Comparison of ENCODE assay signal across 8 mouse cellular contexts in the genomic region with DNA sequence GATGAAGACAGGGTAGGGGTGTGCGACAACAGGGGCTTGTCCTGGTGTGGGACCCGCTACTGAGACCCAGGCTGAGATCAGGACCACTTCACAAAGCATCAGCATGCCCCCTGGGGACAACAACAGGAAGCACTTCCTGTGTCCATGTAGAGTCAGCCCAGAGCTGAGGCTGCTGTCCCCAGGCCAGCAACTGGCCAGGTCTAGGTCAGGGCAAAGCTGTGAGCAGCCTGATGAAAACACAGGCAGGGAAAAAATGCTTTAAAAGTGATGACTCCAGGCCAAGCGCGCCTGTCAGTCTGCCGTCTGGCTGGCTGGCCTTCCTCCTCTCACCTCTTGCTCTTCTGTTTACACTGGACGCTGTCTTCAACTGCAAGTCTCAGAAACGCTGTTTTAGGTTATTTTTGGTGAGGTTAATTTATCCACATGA. TPM values are rescaled to one million over a fixed set of nuclear protein-coding genes. Genes with fewer than 3 reads are reported as not detected.
DNase-seq lines count a peak whose midpoint lies in the region; ATAC-seq lines count a peak whose summit lies in the region.

No protein-coding gene starts in this region.

- H3K27ac ChIP-seq in neural tube, embryonic 13.5 days (replicated peaks): peak overlapping the region; percentile 33; the same call in 1 of the 2 replicates
- no peak overlapping the region for H3K27ac ChIP-seq in neural tube, embryonic 15.5 days (replicated peaks)
- peak overlapping the region; percentile 71 for H3K27ac ChIP-seq in heart, embryonic 13.5 days (replicated peaks)
- H3K27ac ChIP-seq in stomach, embryonic 16.5 days (ENCODE audit: low read length): peak overlapping the region; percentile 58; the same call in 1 of the 2 replicates

- 77% methylated on average over 7 of the region's 7 CpGs for WGBS in neural tube, embryonic 13.5 days
- WGBS in neural tube, embryonic 15.5 days: 75% methylated on average over 7 of the region's 7 CpGs
- WGBS in heart, embryonic 13.5 days: 38% methylated on average over 7 of the region's 7 CpGs
- WGBS in stomach, embryonic 16.5 days: 44% methylated on average over 7 of the region's 7 CpGs

- no peaks in the 10 kb centered on the region for H3K9me3 ChIP-seq in neural tube, embryonic 13.5 days
- H3K9me3 ChIP-seq in neural tube, embryonic 15.5 days (replicated peaks): no peaks in the 10 kb centered on the region
- no peaks in the 10 kb centered on the region for H3K9me3 ChIP-seq in heart, embryonic 13.5 days
- H3K9me3 ChIP-seq in stomach, embryonic 16.5 days (replicated peaks; ENCODE audit: control insufficient read depth, low read length): no peaks in the 10 kb centered on the region

- H3K27me3 ChIP-seq in neural tube, embryonic 13.5 days: no peaks in the 10 kb centered on the region
- no peaks in the 10 kb centered on the region for H3K27me3 ChIP-seq in neural tube, embryonic 15.5 days (replicated peaks)
- H3K27me3 ChIP-seq in heart, embryonic 13.5 days (replicated peaks): no peaks in the 10 kb centered on the region
- no peaks in the 10 kb centered on the region for H3K27me3 ChIP-seq in stomach, embryonic 16.5 days (ENCODE audit: control insufficient read depth, insufficient read depth, low read length)

- H3K4me1 ChIP-seq in neural tube, embryonic 13.5 days (replicated peaks): peaks cover 35% of the 10 kb centered on the region
- H3K4me1 ChIP-seq in neural tube, embryonic 15.5 days: peaks cover 37% of the 10 kb centered on the region
- peaks cover 71% of the 10 kb centered on the region for H3K4me1 ChIP-seq in heart, embryonic 13.5 days
- peaks cover 22% of the 10 kb centered on the region for H3K4me1 ChIP-seq in stomach, embryonic 16.5 days (ENCODE audit: control insufficient read depth, insufficient read depth, low read length)

- ATAC-seq in neural tube, embryonic 13.5 days (ENCODE audit: low read depth): no peak
- no peak for ATAC-seq in neural tube, embryonic 15.5 days (ENCODE audit: low FRiP score)
- no peak for ATAC-seq in heart, embryonic 13.5 days (ENCODE audit: extremely low read depth, insufficient number of reproducible peaks, low FRiP score, low TSS enrichment)
- no peak for ATAC-seq in stomach, embryonic 16.5 days (ENCODE audit: insufficient read depth, low FRiP score)
- no peak for ATAC-seq in erythroid progenitor cell, adult 5-6 weeks (replicated peaks; ENCODE audit: low FRiP score, poor library complexity, severe bottlenecking)

- DNase-seq in kidney, postnatal 4 days: peak; percentile 53 to 72
- DNase-seq in cerebellum, postnatal 10 days: no peak
- DNase-seq in cerebellum, adult 9-11 months: no peak

- peaks cover 25% of the 10 kb centered on the region for H3K36me3 ChIP-seq in neural tube, embryonic 13.5 days
- H3K36me3 ChIP-seq in neural tube, embryonic 15.5 days: peaks cover 19% of the 10 kb centered on the region
- H3K36me3 ChIP-seq in heart, embryonic 13.5 days: peaks cover 28% of the 10 kb centered on the region
- peaks cover 10% of the 10 kb centered on the region; the same call in 1 of the 2 replicates for H3K36me3 ChIP-seq in stomach, embryonic 16.5 days (ENCODE audit: control insufficient read depth, insufficient read depth, low read length)

- H3K4me3 ChIP-seq in neural tube, embryonic 13.5 days: no peak overlapping the region
- no peak overlapping the region for H3K4me3 ChIP-seq in neural tube, embryonic 15.5 days (replicated peaks)
- no peak overlapping the region for H3K4me3 ChIP-seq in heart, embryonic 13.5 days
- H3K4me3 ChIP-seq in stomach, embryonic 16.5 days (replicated peaks; ENCODE audit: low read length): no peak overlapping the region

- no peak overlapping the region for H3K9ac ChIP-seq in neural tube, embryonic 13.5 days
- no peak overlapping the region for H3K9ac ChIP-seq in neural tube, embryonic 15.5 days (replicated peaks)
- H3K9ac ChIP-seq in heart, embryonic 13.5 days: 0 out of 2 replicates have a peak overlapping the region, but pooled peaks have one; percentile 38
- H3K9ac ChIP-seq in stomach, embryonic 16.5 days (ENCODE audit: low read length): no peak overlapping the region

- H3K4me2 ChIP-seq in neural tube, embryonic 13.5 days: no peak overlapping the region
- H3K4me2 ChIP-seq in neural tube, embryonic 15.5 days: no peak overlapping the region
- no peak overlapping the region for H3K4me2 ChIP-seq in heart, embryonic 13.5 days
- no peak overlapping the region for H3K4me2 ChIP-seq in stomach, embryonic 16.5 days (ENCODE audit: low read depth, low read length)

RNA-seq across cellular contexts. Expression of a gene that starts 21.0 kb away (rescaled TPM):
- 22.2 and 23.6 TPM in 2 replicates for polyA plus RNA-seq in neural tube, embryonic 13.5 days (2015; fragmentation: Nextera tagmentation; extraction: Ambion mirVana)
- 16.7 and 21.3 TPM in 2 replicates for polyA plus RNA-seq in neural tube, embryonic 15.5 days (2015; fragmentation: Nextera tagmentation; extraction: Ambion mirVana)
- 7.8 and 8.7 TPM in 2 replicates for polyA plus RNA-seq in heart, embryonic 13.5 days (2015; fragmentation: Nextera tagmentation; extraction: Ambion mirVana)
- 13.2 and 13.3 TPM in 2 replicates for polyA plus RNA-seq in stomach, embryonic 16.5 days (2015; fragmentation: Nextera tagmentation; extraction: Ambion mirVana)
- not detected in 2 replicates for total RNA-seq in erythroid progenitor cell, adult 5-6 weeks (2015; ENCODE audit: low replicate concordance)
- not detected in 2 replicates for total RNA-seq in erythroid progenitor cell, adult 5-6 weeks (2017; ENCODE audit: low replicate concordance)

RNA-seq across cellular contexts. Expression of a gene that starts 41.5 kb away (rescaled TPM):
- polyA plus RNA-seq in neural tube, embryonic 13.5 days (2015; fragmentation: Nextera tagmentation; extraction: Ambion mirVana): 411 and 420 TPM in 2 replicates
- 315 and 351 TPM in 2 replicates for polyA plus RNA-seq in neural tube, embryonic 15.5 days (2015; fragmentation: Nextera tagmentation; extraction: Ambion mirVana)
- polyA plus RNA-seq in heart, embryonic 13.5 days (2015; fragmentation: Nextera tagmentation; extraction: Ambion mirVana): 187 and 188 TPM in 2 replicates
- 179 and 207 TPM in 2 replicates for polyA plus RNA-seq in stomach, embryonic 16.5 days (2015; fragmentation: Nextera tagmentation; extraction: Ambion mirVana)
- total RNA-seq in erythroid progenitor cell, adult 5-6 weeks (2015; ENCODE audit: low replicate concordance): 93.9 and 137 TPM in 2 replicates
- 84.3 and 101 TPM in 2 replicates for total RNA-seq in erythroid progenitor cell, adult 5-6 weeks (2017; ENCODE audit: low replicate concordance)

RNA-seq across cellular contexts. Expression of a gene that starts 53.1 kb away (rescaled TPM):
- polyA plus RNA-seq in neural tube, embryonic 13.5 days (2015; fragmentation: Nextera tagmentation; extraction: Ambion mirVana): 28.8 and 32.0 TPM in 2 replicates
- polyA plus RNA-seq in neural tube, embryonic 15.5 days (2015; fragmentation: Nextera tagmentation; extraction: Ambion mirVana): 38.3 and 44.2 TPM in 2 replicates
- 7.8 and 9.8 TPM in 2 replicates for polyA plus RNA-seq in heart, embryonic 13.5 days (2015; fragmentation: Nextera tagmentation; extraction: Ambion mirVana)
- 11.4 and 14.0 TPM in 2 replicates for polyA plus RNA-seq in stomach, embryonic 16.5 days (2015; fragmentation: Nextera tagmentation; extraction: Ambion mirVana)
- 1.7 and 2.2 TPM in 2 replicates for total RNA-seq in erythroid progenitor cell, adult 5-6 weeks (2015; ENCODE audit: low replicate concordance)
- total RNA-seq in erythroid progenitor cell, adult 5-6 weeks (2017; ENCODE audit: low replicate concordance): 1.5 and 3.5 TPM in 2 replicates

Comparison
In these comparisons a context has a peak if more than half of its experiments do, and no peak if none do; other contexts are left out.
1. DNase-seq: peak in kidney, postnatal 4 days (2 of 2); none in cerebellum, postnatal 10 days (0 of 2) and cerebellum, adult 9-11 months (single experiment).